Mouse (Mus musculus) stomach, embryonic 15.5 days (tissue): ENCODE data around the gene Svep1. TPM values are rescaled to one million over a fixed set of nuclear protein-coding genes. Genes with fewer than 3 reads are reported as not detected.

ENCODE experiments used
- ATAC-seq: fragments of 200-750 bp; cut with Nextera tagmentation; 2 replicates; pipeline ENCODE4 v1.8.0; 2017; ENCODE audit warnings: low read depth, moderate number of reproducible peaks, moderate TSS enrichment; ENCODE audit not compliant: insufficient read depth, low FRiP score
- H3K27ac ChIP-seq: fragments of 300-500 bp; sonication (generic); 2 replicates; pipeline ENCODE4 v1.5.1; 2015; ENCODE audit warnings: mild to moderate bottlenecking, inconsistent platforms
- H3K27me3 ChIP-seq: fragments of 300-500 bp; sonication (generic); replicated peaks from 2 replicates; pipeline ENCODE4 v1.6.1; 2015; ENCODE audit warnings: inconsistent platforms
- H3K36me3 ChIP-seq: fragments of 300-500 bp; sonication (generic); 2 replicates; pipeline ENCODE4 v1.6.1; 2015; ENCODE audit warnings: inconsistent platforms
- H3K4me1 ChIP-seq: fragments of 300-500 bp; sonication (generic); 2 replicates; pipeline ENCODE4 v1.6.1; 2015; ENCODE audit warnings: inconsistent platforms
- H3K4me2 ChIP-seq: fragments of 300-500 bp; sonication (generic); 2 replicates; pipeline ENCODE4 v1.6.1; 2015; ENCODE audit warnings: mild to moderate bottlenecking, inconsistent platforms
- H3K4me3 ChIP-seq: fragments of 300-500 bp; sonication (generic); replicated peaks from 2 replicates; pipeline ENCODE4 v1.5.1; 2015; ENCODE audit warnings: inconsistent platforms
- H3K9ac ChIP-seq: fragments of 300-500 bp; sonication (generic); 2 replicates; pipeline ENCODE4 v1.6.1; 2015; ENCODE audit warnings: inconsistent platforms
- H3K9me3 ChIP-seq: fragments of 300-500 bp; sonication (generic); 2 replicates; pipeline ENCODE4 v1.6.1; 2016; ENCODE audit warnings: inconsistent platforms
- WGBS: fragments of 180-500 bp; shearing (Covaris S2); methylation state at CpG from one replicate; pipeline ENCODE4 v1.1.7; 2015; 5-methylcytosine and 5-hydroxymethylcytosine counted together
- polyA plus RNA-seq: library from polyadenylated mRNA; unstranded; fragments of >200 nt; fragmentation: Nextera tagmentation; extraction: Ambion mirVana; gene quantifications from 2 replicates; pipeline ENCODE4 v1.2.1, GENCODE M21; 2015

Svep1 gene
- polyA plus RNA-seq, 1 experiment from 2014 or later, result 6.3 TPM

DNA sequence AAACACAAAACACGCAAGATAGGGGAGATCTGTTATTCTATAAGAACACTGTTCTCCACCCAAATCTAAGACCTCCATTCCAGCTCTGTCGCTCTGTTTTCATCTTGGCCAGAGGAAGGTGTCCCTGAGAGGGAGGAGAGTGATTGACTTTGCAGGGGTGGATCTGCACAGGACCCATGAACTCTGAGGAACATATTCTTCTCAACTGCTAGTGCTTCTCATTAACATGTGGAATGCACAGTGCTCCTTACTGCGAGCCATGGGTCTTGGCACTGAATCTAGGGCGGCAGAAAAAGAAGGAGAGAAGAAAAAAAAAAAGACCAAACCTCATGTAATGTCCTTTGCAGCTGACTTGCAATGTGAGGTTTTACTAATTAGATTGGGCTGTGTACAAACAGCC lies 9.4 kb downstream of the Svep1 start:
- Histone ChIP-seq H3K4me3 (no peak overlapping the region), H3K9ac (no peak overlapping the region), H3K4me2 (no peak overlapping the region), H3K9me3 (no peaks in the 10 kb centered on the region), H3K36me3 (no peaks in the 10 kb centered on the region), H3K27ac (no peak overlapping the region), H3K27me3 (no peaks in the 10 kb centered on the region), H3K4me1 (0 out of 2 replicates have a peak, but pooled peaks cover 6% of the 10 kb centered on the region)
- WGBS, result 80% methylated on average over 4 of the region's 4 CpGs
- ATAC-seq, result no peak

DNA sequence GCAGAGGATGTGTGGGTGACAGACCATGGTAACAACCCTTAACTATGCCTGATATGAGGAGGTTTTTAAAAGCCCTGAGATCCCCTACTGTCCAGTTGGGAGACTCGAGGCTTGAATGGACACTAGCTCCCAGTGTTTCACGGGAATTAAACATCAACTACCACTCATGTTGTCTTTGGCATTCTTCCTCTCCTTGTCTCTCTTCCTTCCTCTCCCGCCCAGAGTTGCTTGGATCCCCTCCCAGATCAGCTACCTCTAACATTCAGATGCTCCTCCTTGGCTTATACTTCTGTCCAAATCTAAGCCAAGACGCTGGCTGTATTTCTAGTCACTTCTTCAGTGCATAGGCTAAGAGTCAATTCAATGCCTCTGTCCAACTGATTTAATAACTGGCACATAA lies 9.9 kb downstream of the Svep1 start:
- H3K9me3 ChIP-seq, result no peaks in the 10 kb centered on the region
- H3K4me2 ChIP-seq, result no peak overlapping the region
- WGBS, result 48% methylated on average over 4 of the region's 4 CpGs
- no peaks in the 10 kb centered on the region for H3K36me3 ChIP-seq
- 0 out of 2 replicates have a peak, but pooled peaks cover 6% of the 10 kb centered on the region for H3K4me1 ChIP-seq
- H3K9ac ChIP-seq, result no peak overlapping the region
- no peaks in the 10 kb centered on the region for H3K27me3 ChIP-seq
- no peak overlapping the region for H3K4me3 ChIP-seq
- H3K27ac ChIP-seq, result no peak overlapping the region
- ATAC-seq, result no peak

DNA sequence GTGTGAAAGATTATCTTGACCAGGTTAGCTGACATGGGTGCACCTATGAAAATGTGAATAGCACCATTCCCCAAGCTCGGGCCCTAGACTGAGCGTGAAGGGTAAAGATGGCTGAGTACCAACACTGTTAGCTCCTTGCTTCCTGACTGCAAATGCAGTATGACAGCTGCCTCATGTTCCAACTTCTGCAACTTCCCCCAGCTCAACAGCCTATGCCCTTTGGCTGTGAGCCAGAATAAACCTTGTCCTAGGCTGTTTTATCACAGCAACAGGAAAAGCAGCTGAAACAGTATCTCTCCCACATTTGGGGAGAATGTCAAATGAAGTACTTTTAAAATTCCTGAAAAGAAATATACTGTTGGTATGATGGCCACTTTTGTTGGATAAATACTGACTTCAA lies 10.7 kb downstream of the Svep1 start:
- Histone ChIP-seq H3K27ac (no peak overlapping the region), H3K4me1 (0 out of 2 replicates have a peak, but pooled peaks cover 6% of the 10 kb centered on the region), H3K9me3 (no peaks in the 10 kb centered on the region), H3K4me3 (no peak overlapping the region), H3K36me3 (no peaks in the 10 kb centered on the region), H3K4me2 (no peak overlapping the region), H3K9ac (no peak overlapping the region), H3K27me3 (no peaks in the 10 kb centered on the region)
- WGBS, result 79% methylated on average over 2 of the region's 2 CpGs
- no peak for ATAC-seq

GRCm38 (mm10) chr4:58189281-58189680 lies 17.4 kb downstream of the Svep1 start:
- no peak overlapping the region for H3K4me3 ChIP-seq
- H3K4me1 ChIP-seq, result 0 out of 2 replicates have a peak, but pooled peaks cover 1% of the 10 kb centered on the region
- no peak overlapping the region for H3K27ac ChIP-seq
- no peaks in the 10 kb centered on the region for H3K36me3 ChIP-seq
- H3K9ac ChIP-seq, result no peak overlapping the region
- no peaks in the 10 kb centered on the region for H3K9me3 ChIP-seq
- H3K27me3 ChIP-seq, result no peaks in the 10 kb centered on the region
- H3K4me2 ChIP-seq, result no peak overlapping the region
- 48% methylated on average over 5 of the region's 5 CpGs for WGBS
- ATAC-seq, result no peak

- ATAC-seq, result no peak
- 69% methylated on average over 3 of the region's 3 CpGs for WGBS
- H3K4me1 ChIP-seq, result 0 out of 2 replicates have a peak, but pooled peaks cover 5% of the 10 kb centered on the region
- no peaks in the 10 kb centered on the region for H3K36me3 ChIP-seq
- no peaks in the 10 kb centered on the region for H3K9me3 ChIP-seq
- no peak overlapping the region for H3K27ac ChIP-seq
- no peak overlapping the region for H3K9ac ChIP-seq
- no peaks in the 10 kb centered on the region for H3K27me3 ChIP-seq
- no peak overlapping the region for H3K4me3 ChIP-seq
- H3K4me2 ChIP-seq, result no peak overlapping the region
Observed at GRCm38 (mm10) chr4:58185401-58185800, 21.3 kb downstream of the Svep1 start.

DNA sequence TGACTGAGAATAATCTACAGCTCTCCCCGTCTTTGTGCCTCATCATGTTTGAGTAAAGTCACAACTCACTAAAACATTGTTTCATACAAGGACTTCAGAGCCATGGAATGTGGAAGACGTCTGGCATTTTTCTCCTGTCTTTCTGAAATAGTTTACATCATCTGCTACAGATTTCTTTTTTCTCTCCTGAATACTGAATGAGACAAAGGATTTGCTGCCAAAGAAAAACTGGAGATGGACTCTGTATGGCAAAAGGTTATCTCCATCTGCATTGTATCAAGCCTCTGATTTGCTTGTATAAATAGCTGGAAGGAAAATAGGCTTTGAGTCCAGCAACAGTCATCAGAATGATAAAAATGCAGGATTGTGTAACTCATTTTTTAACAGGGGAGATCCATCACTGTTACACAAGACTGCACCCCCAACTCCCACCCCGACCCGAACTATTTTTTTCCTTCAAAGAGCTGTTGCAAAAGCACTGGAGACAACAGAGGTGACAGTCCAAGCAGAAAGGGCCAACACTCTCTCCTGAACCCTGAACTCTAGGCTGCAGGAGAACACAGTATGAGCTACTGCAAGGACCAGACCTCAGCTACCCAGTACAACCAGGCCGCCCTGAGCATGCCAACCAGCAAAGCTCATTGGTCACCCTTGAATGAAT lies 21.8 kb downstream of the Svep1 start:
- Histone ChIP-seq H3K9ac (no peak overlapping the region), H3K9me3 (no peaks in the 10 kb centered on the region), H3K36me3 (no peaks in the 10 kb centered on the region), H3K27me3 (no peaks in the 10 kb centered on the region), H3K27ac (0 out of 2 replicates have a peak overlapping the region, but pooled peaks have one; percentile 33), H3K4me2 (no peak overlapping the region), H3K4me1 (0 out of 2 replicates have a peak, but pooled peaks cover 5% of the 10 kb centered on the region), H3K4me3 (no peak overlapping the region)
- no peak for ATAC-seq
- 42% methylated on average over 5 of the region's 5 CpGs for WGBS

GRCm38 (mm10) chr4:58183897-58184296 lies 22.8 kb downstream of the Svep1 start:
- H3K4me3 ChIP-seq, result no peak overlapping the region
- H3K4me1 ChIP-seq, result 0 out of 2 replicates have a peak, but pooled peaks cover 6% of the 10 kb centered on the region
- H3K9ac ChIP-seq, result no peak overlapping the region
- H3K9me3 ChIP-seq, result no peaks in the 10 kb centered on the region
- no peak for ATAC-seq
- no peaks in the 10 kb centered on the region for H3K27me3 ChIP-seq
- H3K27ac ChIP-seq, result no peak overlapping the region
- 77% methylated on average over 4 of the region's 4 CpGs for WGBS
- no peak overlapping the region for H3K4me2 ChIP-seq
- H3K36me3 ChIP-seq, result no peaks in the 10 kb centered on the region

- H3K9ac ChIP-seq, result no peak overlapping the region
- H3K4me3 ChIP-seq, result no peak overlapping the region
- H3K27ac ChIP-seq, result no peak overlapping the region
- ATAC-seq, result no peak
- WGBS, result 47% methylated on average over 6 of the region's 6 CpGs
- H3K27me3 ChIP-seq, result no peaks in the 10 kb centered on the region
- no peaks in the 10 kb centered on the region for H3K9me3 ChIP-seq
- no peak overlapping the region for H3K4me2 ChIP-seq
- no peaks in the 10 kb centered on the region for H3K36me3 ChIP-seq
- H3K4me1 ChIP-seq, result 0 out of 2 replicates have a peak, but pooled peaks cover 2% of the 10 kb centered on the region
Observed at GRCm38 (mm10) chr4:58178489-58178888, 28.2 kb downstream of the Svep1 start.

DNA sequence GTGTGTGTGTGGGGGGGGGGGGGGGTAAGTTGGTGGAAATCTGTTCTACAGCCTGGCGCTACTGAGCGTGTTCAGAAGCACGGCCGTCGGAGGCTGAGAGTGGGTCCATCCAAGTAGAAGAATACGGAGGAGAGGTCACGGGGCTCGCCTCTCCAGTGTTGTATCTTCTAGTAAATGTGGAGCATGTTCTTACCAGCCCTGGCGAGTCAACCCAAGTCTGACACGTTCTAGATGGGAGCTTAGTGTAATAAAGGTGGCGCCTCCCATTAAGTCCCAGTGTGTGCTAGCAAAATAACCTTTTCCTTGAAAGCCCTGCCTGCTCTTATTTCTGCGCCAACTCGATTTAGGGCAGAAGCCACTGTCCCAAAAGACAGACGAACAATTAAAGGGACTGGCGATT lies 29.4 kb downstream of the Svep1 start:
- H3K27ac ChIP-seq, result no peak overlapping the region
- no peak overlapping the region for H3K9ac ChIP-seq
- ATAC-seq, result no peak
- no peaks in the 10 kb centered on the region for H3K36me3 ChIP-seq
- H3K4me1 ChIP-seq, result 0 out of 2 replicates have a peak, but pooled peaks cover 2% of the 10 kb centered on the region
- no peak overlapping the region for H3K4me3 ChIP-seq
- H3K9me3 ChIP-seq, result no peaks in the 10 kb centered on the region
- no peak overlapping the region for H3K4me2 ChIP-seq
- H3K27me3 ChIP-seq, result no peaks in the 10 kb centered on the region
- 91% methylated on average over 15 of the region's 15 CpGs for WGBS

- Histone ChIP-seq H3K4me3 (no peak overlapping the region), H3K4me2 (no peak overlapping the region)
Observed at GRCm38 (mm10) chr4:58174435-58174987, 32.1 kb downstream of the Svep1 start.

GRCm38 (mm10) chr4:58173401-58173800 lies 33.3 kb downstream of the Svep1 start:
- Histone ChIP-seq H3K27ac (no peak overlapping the region), H3K27me3 (no peaks in the 10 kb centered on the region), H3K9ac (no peak overlapping the region), H3K4me2 (no peak overlapping the region), H3K4me3 (no peak overlapping the region), H3K9me3 (no peaks in the 10 kb centered on the region), H3K4me1 (no peaks in the 10 kb centered on the region), H3K36me3 (no peaks in the 10 kb centered on the region)
- WGBS, result 84% methylated on average over 6 of the region's 6 CpGs
- no peak for ATAC-seq

More at GRCm38 (mm10) chr4:58174435-58174987, 32.1 kb downstream of the Svep1 start:
- no peak for ATAC-seq
- H3K4me1 ChIP-seq, result 0 out of 2 replicates have a peak, but pooled peaks cover 2% of the 10 kb centered on the region
- H3K36me3 ChIP-seq, result no peaks in the 10 kb centered on the region
- no peak overlapping the region for H3K9ac ChIP-seq
- H3K27ac ChIP-seq, result no peak overlapping the region
- 66% methylated on average over 4 of the region's 4 CpGs for WGBS
- no peaks in the 10 kb centered on the region for H3K9me3 ChIP-seq
- no peaks in the 10 kb centered on the region for H3K27me3 ChIP-seq

GRCm38 (mm10) chr4:58170430-58170829 lies 36.2 kb downstream of the Svep1 start:
- no peak overlapping the region for H3K4me3 ChIP-seq
- no peak for ATAC-seq
- no peaks in the 10 kb centered on the region for H3K36me3 ChIP-seq
- H3K4me1 ChIP-seq, result no peaks in the 10 kb centered on the region
- H3K4me2 ChIP-seq, result no peak overlapping the region
- no peaks in the 10 kb centered on the region for H3K9me3 ChIP-seq
- H3K9ac ChIP-seq, result no peak overlapping the region
- H3K27ac ChIP-seq, result peak overlapping the region; percentile 41; the same call in 1 of the 2 replicates
- no peaks in the 10 kb centered on the region for H3K27me3 ChIP-seq
- 55% methylated on average over 5 of the region's 5 CpGs for WGBS
